Mouse (Mus musculus) heart, embryonic 11.5 days (tissue): ENCODE results near the gene Rela. TPM values are rescaled to one million over a fixed set of nuclear protein-coding genes. Genes with fewer than 3 reads are reported as not detected.

Source experiments
- ATAC-seq: fragments of 200-750 bp; cut with Nextera tagmentation; replicated peaks from 2 replicates; pipeline ENCODE4 v1.8.0; 2017; ENCODE audit warnings: moderate library complexity; ENCODE audit not compliant: insufficient number of reproducible peaks, low FRiP score, low TSS enrichment
- H3K27ac ChIP-seq: fragments of 300-500 bp; sonication (generic); 2 replicates; pipeline ENCODE4 v1.5.1; 2014; ENCODE audit warnings: mild to moderate bottlenecking, low read depth, low read length
- H3K27me3 ChIP-seq: fragments of 300-500 bp; sonication (generic); 2 replicates; pipeline ENCODE4 v1.6.1; 2014; ENCODE audit warnings: mild to moderate bottlenecking, low read length, mixed read lengths; ENCODE audit not compliant: control insufficient read depth, insufficient read depth
- H3K36me3 ChIP-seq: fragments of 300-500 bp; sonication (generic); 2 replicates; pipeline ENCODE4 v1.6.1; 2014; ENCODE audit warnings: mild to moderate bottlenecking, low read length, moderate library complexity, mixed read lengths; ENCODE audit not compliant: control insufficient read depth, insufficient read depth
- H3K4me1 ChIP-seq: fragments of 300-500 bp; sonication (generic); 2 replicates; pipeline ENCODE4 v1.6.1; 2014; ENCODE audit warnings: low read length; ENCODE audit not compliant: control insufficient read depth, insufficient read depth
- H3K4me2 ChIP-seq: fragments of 300-500 bp; sonication (generic); 2 replicates; pipeline ENCODE4 v1.6.1; 2014; ENCODE audit warnings: mild to moderate bottlenecking, moderate library complexity
- H3K4me3 ChIP-seq: fragments of 300-500 bp; sonication (generic); 2 replicates; pipeline ENCODE4 v1.5.1; 2014; ENCODE audit warnings: low read depth, low read length
- H3K9ac ChIP-seq: fragments of 300-500 bp; sonication (generic); 2 replicates; pipeline ENCODE4 v1.6.1; 2014; ENCODE audit warnings: mild to moderate bottlenecking, low read depth, low read length, moderate library complexity
- H3K9me3 ChIP-seq: fragments of 300-500 bp; sonication (generic); replicated peaks from 2 replicates; pipeline ENCODE4 v1.6.1; 2016; ENCODE audit warnings: low read length; ENCODE audit not compliant: control insufficient read depth
- WGBS: fragments of 180-500 bp; shearing (Covaris S2); extraction: QIAGEN DNeasy Blood & Tissue Kit; methylation state at CpG from one replicate; pipeline ENCODE4 v1.1.7; 2014; ENCODE audit not compliant: insufficient replicate concordance; 5-methylcytosine and 5-hydroxymethylcytosine counted together
- polyA plus RNA-seq: library from polyadenylated mRNA; unstranded; fragments of >200 nt; fragmentation: Nextera tagmentation; extraction: Ambion mirVana; gene quantifications from 2 replicates; pipeline ENCODE4 v1.2.1, GENCODE M21; 2014

Gene Rela
- polyA plus RNA-seq, 1 experiment from 2014 or later: 36.2 TPM

DNA sequence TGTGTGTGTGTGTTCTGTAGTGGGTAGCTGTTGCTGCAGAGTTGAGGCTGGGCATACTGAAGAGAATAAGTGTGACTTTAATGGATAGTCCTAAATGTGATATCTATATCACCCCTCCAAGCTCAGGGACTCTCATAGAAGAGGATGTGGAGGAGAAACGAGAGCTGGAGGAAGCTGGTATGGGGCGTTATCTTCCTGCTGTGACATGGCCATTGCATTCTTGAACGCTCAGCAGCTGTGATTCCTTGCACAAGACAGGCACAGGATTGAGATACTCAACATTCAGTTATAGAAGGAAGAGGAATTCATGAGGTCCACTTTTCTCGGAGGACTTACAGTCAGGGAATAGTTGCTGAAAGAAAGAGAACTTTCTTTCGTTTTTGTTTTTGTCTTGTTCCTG lies 15.4 kb upstream of the Rela start:
- Histone ChIP-seq H3K4me3 (no peak overlapping the region), H3K9me3 (no peaks in the 10 kb centered on the region), H3K27me3 (no peaks in the 10 kb centered on the region; the same call in 1 of the 2 replicates), H3K27ac (no peak overlapping the region), H3K36me3 (no peaks in the 10 kb centered on the region), H3K4me2 (no peak overlapping the region), H3K4me1 (no peaks in the 10 kb centered on the region), H3K9ac (no peak overlapping the region)
- no peak for ATAC-seq
- WGBS: 61% methylated on average over 5 of the region's 5 CpGs

DNA sequence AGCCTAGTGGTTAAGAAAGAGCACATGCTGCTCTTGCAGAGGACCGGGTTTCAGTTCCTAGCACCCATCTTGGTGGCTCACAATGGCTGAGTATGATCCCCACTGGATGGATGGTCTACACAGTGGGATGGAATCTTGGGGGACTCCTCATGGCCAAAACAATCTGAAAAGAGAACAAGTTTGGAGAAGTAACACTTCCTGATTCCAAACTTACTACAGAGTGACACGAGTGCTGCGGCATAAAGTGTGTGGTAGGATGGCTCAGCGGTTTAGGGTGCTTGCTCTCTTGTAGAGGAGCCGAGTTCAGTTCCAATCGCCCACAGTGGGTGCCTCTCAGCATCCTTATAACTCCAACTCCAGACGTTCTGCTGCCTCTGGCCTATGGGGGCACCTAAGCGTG lies 12.0 kb upstream of the Rela start:
- Histone ChIP-seq H3K9ac (no peak overlapping the region), H3K4me1 (no peaks in the 10 kb centered on the region), H3K9me3 (no peaks in the 10 kb centered on the region), H3K4me2 (no peak overlapping the region), H3K27ac (no peak overlapping the region), H3K36me3 (no peaks in the 10 kb centered on the region), H3K4me3 (no peak overlapping the region), H3K27me3 (no peaks in the 10 kb centered on the region)
- WGBS: 80% methylated on average over 8 of the region's 8 CpGs
- no peak for ATAC-seq

DNA sequence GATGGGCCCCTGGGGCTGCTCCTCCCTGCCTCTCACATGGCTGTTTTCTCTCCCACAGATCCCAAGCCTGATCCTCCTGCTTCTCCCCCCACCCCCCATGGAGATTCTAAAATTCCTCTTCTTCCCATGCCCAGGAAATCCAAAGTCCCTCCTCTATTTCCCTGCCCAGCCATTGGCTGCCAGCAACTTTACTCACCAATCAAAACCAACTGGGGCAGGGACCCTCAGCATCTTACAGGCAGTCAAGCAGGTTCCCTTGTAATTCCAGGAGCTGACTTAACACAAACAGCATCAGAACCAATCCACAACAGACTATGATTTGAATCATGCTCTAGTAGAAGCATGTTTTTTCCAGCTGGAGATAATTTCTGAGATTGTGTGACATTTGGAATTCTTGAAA lies 7.4 kb upstream of the Rela start:
- ATAC-seq: no peak
- no peaks in the 10 kb centered on the region for H3K9me3 ChIP-seq
- no peak overlapping the region for H3K4me2 ChIP-seq
- no peak overlapping the region for H3K4me3 ChIP-seq
- H3K27ac ChIP-seq: no peak overlapping the region
- no peak overlapping the region for H3K9ac ChIP-seq
- H3K27me3 ChIP-seq: no peaks in the 10 kb centered on the region
- no peaks in the 10 kb centered on the region for H3K36me3 ChIP-seq
- H3K4me1 ChIP-seq: no peaks in the 10 kb centered on the region

DNA sequence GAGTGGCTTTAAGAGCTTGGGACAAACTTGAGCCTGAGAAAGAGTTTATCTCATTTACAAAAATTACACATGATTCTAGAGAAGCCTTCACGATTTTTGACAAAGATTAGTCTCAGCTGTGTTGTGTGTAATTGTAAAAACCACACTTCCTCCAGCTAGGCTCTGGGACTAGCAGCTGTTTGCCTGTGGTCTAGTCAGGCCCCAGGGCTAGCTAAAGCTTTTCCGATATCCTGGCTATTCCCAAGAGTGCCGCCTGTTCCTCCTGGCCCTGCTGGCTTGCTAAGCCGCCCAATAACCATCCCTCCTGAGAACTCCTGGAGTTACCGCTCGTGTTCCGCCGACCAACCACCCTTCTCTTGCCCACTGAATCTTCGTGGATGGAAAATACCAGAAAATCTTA lies 5.2 kb upstream of the Rela start:
- no peaks in the 10 kb centered on the region for H3K27me3 ChIP-seq
- 70% methylated on average over 9 of the region's 9 CpGs for WGBS
- H3K9ac ChIP-seq: no peak overlapping the region
- no peaks in the 10 kb centered on the region for H3K9me3 ChIP-seq
- H3K4me3 ChIP-seq: no peak overlapping the region
- no peak for ATAC-seq
- H3K4me2 ChIP-seq: no peak overlapping the region
- H3K4me1 ChIP-seq: peaks cover 4% of the 10 kb centered on the region; the same call in 1 of the 2 replicates
- no peaks in the 10 kb centered on the region for H3K36me3 ChIP-seq
- H3K27ac ChIP-seq: no peak overlapping the region

DNA sequence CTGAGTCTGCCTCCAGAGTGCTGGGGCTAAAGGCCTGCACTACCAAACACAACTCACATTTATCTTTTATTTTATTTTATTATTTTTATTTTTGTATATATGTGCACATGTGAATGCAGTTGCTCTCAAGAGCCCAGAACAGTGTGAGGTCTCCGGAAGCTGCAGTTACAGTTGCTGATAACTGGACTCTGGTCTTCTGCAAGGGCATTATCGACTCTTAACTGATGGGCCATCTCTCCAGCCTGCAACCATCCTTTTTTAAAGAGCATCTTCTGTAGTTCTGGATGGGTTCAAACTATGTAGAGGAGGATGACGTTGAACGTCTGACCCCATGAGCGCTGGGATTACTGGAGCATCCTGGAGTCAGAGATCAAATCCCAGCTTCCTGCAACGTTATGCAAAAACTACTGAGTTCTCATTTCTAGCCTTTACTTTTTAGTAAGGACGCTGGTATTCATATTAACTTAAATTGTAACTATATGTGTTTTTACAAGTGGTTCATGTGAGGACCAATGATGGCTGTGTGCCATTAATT lies 1.2 kb upstream of the Rela start:
- H3K27ac ChIP-seq: no peak overlapping the region
- no peaks in the 10 kb centered on the region for H3K27me3 ChIP-seq
- no peaks in the 10 kb centered on the region for H3K36me3 ChIP-seq
- peaks cover 33% of the 10 kb centered on the region for H3K4me1 ChIP-seq
- ATAC-seq: no peak
- no peak overlapping the region for H3K4me3 ChIP-seq
- 75% methylated on average over 7 of the region's 7 CpGs for WGBS
- H3K4me2 ChIP-seq: 0 out of 2 replicates have a peak overlapping the region, but pooled peaks have one; percentile 89
- 0 out of 2 replicates have a peak overlapping the region, but pooled peaks have one; percentile 10 for H3K9ac ChIP-seq
- no peaks in the 10 kb centered on the region for H3K9me3 ChIP-seq

DNA sequence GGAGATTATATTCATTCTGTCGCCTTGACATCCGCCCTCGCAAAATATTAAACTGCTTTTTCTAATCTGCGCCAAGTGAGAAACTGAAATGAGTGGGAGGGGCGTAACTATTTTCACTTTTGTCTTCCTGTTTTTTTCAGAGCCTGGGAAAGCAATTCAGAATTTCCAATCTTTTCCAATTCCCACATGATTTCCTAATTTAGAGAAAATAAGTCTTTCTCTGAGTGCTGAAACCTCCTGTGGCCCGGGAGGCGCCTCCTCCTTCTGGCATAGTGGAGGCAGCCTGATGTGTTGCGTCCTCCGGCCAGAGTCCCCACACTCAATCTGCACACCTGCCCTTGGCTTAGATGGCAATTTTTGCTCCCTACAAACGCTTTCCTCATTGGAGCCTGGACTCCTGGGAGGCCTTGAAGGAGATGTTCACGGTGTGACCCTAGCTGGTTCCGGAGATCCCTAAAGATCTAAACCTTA lies 677 bp upstream of the Rela start:
- no peaks in the 10 kb centered on the region for H3K27me3 ChIP-seq
- peaks cover 4% of the 10 kb centered on the region for H3K36me3 ChIP-seq
- no peaks in the 10 kb centered on the region for H3K9me3 ChIP-seq
- H3K4me2 ChIP-seq: peak overlapping the region; percentile 89
- WGBS: 46% methylated on average over 12 of the region's 12 CpGs
- H3K4me1 ChIP-seq: peaks cover 33% of the 10 kb centered on the region
- H3K4me3 ChIP-seq: peak overlapping the region; percentile 86
- peak overlapping the region; percentile 94 for H3K27ac ChIP-seq
- peak overlapping the region; percentile 93 for H3K9ac ChIP-seq
- ATAC-seq: no peak

DNA sequence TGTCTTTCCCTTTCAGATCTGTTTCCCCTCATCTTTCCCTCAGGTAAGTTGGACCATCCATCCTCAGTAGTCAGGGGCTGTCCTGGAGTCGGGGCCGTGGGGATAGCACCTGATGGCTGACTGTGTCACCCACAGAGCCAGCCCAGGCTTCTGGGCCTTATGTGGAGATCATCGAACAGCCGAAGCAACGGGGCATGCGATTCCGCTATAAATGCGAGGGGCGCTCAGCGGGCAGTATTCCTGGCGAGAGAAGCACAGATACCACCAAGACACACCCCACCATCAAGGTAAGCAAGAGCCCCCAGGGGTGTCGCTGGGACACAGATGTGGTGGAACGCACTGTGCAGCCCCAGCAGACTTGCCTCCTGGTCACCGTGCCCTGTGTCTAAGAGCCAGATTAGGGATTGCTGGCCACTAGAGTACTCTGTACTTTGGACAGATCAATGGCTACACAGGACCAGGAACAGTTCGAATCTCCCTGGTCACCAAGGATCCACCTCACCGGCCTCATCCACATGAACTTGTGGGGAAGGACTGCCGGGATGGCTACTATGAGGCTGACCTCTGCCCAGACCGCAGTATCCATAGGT lies 1.2 kb downstream of the Rela start:
- peaks cover 18% of the 10 kb centered on the region for H3K36me3 ChIP-seq
- peak overlapping the region; percentile 86 for H3K4me3 ChIP-seq
- peak overlapping the region; percentile 89 for H3K4me2 ChIP-seq
- ATAC-seq: no peak
- H3K9me3 ChIP-seq: no peaks in the 10 kb centered on the region
- H3K4me1 ChIP-seq: peaks cover 33% of the 10 kb centered on the region
- WGBS: 87% methylated on average over 18 of the region's 18 CpGs
- peak overlapping the region; percentile 94; the same call in 1 of the 2 replicates for H3K27ac ChIP-seq
- peak overlapping the region; percentile 93 for H3K9ac ChIP-seq
- no peaks in the 10 kb centered on the region for H3K27me3 ChIP-seq

DNA sequence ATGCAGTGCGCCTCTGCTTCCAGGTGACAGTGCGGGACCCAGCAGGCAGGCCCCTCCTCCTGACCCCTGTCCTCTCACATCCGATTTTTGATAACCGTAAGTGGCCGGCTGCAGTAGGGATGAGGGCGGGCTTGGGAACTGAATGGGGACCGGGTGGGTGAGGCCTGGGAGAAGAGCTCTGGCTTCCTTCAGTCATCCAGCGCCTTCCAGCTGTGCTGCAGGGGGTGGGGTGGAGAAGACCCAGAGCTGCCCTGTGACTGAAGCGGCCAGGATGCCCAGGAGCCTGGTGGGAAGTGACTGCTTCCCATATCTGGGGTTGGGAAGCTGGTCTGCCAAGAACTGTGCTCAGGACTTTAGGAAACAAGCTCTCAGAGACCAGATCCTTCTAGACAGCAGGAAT lies 3.1 kb downstream of the Rela start:
- Histone ChIP-seq H3K9me3 (no peaks in the 10 kb centered on the region), H3K4me3 (no peak overlapping the region), H3K36me3 (peaks cover 24% of the 10 kb centered on the region), H3K27ac (peak overlapping the region; percentile 65), H3K27me3 (no peaks in the 10 kb centered on the region), H3K4me1 (peaks cover 33% of the 10 kb centered on the region), H3K9ac (no peak overlapping the region), H3K4me2 (no peak overlapping the region)
- WGBS: 21% methylated on average over 9 of the region's 9 CpGs
- no peak for ATAC-seq

DNA sequence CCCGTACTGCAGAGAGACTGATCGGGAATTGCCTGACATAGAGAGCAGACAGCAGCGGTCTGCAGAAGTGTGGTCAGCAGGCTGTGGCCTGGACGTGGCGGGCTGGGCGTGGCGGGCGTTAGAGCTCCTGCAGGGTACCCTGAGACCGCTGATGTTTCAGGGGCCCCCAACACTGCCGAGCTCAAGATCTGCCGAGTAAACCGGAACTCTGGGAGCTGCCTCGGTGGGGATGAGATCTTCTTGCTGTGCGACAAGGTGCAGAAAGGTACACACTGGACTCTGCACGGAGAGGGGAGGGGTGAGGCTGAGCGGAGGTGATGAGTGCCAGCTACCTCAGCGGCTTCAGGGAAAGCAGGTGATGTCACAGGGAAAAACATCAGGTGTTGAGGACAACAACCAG lies 3.7 kb downstream of the Rela start:
- H3K9ac ChIP-seq: no peak overlapping the region
- peaks cover 33% of the 10 kb centered on the region for H3K4me1 ChIP-seq
- ATAC-seq: no peak
- H3K27ac ChIP-seq: peak overlapping the region; percentile 65
- no peak overlapping the region for H3K4me3 ChIP-seq
- 78% methylated on average over 17 of the region's 17 CpGs for WGBS
- peaks cover 29% of the 10 kb centered on the region for H3K36me3 ChIP-seq
- H3K9me3 ChIP-seq: no peaks in the 10 kb centered on the region
- no peaks in the 10 kb centered on the region for H3K27me3 ChIP-seq
- H3K4me2 ChIP-seq: no peak overlapping the region
